Mouse (Mus musculus) fat pad, adult 2 months (tissue): ENCODE results near the gene Irgc1.

Source experiments
- DNase-seq: peaks from one replicate; pipeline ENCODE4 v3.0.0-alpha.2; 2011; ENCODE audit warnings: low read depth, low spot score; ENCODE audit errors: extremely low read depth

Irgc1 gene

DNA sequence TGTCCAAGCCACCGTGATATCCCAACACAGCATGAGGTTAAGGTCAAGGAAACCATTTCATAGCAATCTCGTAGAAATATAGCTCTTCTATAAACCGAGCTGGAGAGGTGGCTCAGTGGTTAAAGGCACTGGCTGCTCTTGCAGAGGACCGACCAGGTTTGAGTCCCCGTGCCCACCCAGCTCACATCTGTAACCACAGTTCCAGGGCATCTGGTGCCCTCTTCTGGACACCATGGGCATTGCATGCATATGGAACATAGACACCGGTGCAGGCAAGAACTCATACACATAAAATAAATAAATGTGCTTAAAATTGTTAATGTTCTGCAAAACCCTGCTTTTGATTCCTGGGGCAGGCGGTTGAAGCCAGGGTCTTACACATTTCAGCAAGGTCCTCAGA, 20.8 kb upstream of the Irgc1 start:
- no peak for DNase-seq

DNA sequence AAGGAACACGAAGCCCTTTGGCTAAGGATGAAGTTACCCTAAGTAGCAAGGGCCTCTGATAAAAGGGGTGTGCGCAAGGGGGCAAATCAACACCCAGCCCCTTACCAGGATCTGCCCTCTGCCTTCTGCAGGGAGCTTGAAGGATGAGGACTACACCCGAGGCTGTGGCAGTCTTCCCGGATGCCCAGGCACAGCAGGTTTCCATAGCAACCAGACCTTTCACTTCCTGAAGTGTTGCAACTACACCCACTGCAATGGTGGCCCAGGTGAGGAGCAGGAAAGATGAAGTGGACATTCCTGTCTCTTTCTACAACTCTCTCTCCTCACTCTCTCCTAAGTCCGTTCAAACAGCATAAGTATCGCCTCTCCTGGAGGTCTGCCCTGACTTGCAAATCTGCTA, 20.3 kb upstream of the Irgc1 start:
- no peak for DNase-seq

DNA sequence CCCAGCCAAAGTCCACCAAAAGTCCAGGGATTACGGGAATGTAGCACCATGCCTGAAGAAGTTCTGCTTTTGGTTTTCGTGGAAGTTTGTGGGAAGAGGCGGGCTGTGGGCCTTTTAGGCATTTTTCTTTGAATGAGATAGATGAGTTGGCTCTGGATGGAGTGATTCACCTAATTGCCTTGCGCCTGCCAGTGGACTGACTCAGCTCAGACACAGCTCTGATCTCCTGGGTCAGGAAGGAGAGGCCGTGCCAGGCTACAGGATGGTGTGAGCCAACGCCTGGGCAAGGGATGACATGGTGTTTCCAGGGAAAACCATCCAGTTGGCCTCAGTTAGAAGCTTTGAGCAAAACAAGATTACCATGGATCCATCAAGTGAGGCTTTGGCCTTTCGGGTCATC, 18.3 kb upstream of the Irgc1 start:
- no peak for DNase-seq

DNA sequence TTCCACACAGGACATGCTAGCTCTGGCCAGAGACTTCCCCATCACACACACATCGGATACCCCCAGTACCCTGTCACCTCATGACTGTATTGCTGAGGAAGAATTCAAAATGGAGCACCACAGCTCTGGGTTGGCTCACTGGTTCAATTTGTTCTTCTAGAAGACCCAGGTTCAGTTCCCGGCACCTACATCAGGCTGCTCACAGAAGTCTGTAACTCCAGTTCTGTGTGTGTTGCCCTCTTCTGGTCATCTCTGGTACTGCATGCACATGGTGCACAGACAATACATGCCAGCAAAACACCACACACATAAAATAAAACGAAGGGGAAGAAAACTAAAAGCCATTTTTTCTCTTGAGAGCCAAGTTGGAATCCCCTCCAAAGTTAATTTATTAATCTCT, 17.0 kb upstream of the Irgc1 start:
- no peak for DNase-seq

DNA sequence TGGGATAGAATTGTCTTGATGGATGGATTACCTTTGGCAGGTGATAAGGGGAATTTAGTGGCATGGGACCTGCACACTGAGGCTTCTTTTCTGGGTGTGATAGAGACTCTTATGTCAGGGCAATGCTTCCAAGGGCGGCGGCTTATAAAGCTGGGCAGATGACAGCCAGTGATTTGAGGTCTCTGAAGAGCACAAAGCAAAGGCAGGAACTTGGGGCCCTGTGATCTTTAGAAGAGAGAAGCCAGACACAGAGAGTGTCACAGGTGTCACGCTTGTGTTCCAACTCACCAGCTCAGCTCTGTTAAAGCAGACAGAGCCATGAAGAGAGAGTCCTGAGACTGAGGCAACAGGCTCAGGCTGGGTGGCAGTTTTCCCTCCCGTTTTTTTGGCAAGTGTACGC, 15.8 kb upstream of the Irgc1 start:
- DNase-seq, result no peak

DNA sequence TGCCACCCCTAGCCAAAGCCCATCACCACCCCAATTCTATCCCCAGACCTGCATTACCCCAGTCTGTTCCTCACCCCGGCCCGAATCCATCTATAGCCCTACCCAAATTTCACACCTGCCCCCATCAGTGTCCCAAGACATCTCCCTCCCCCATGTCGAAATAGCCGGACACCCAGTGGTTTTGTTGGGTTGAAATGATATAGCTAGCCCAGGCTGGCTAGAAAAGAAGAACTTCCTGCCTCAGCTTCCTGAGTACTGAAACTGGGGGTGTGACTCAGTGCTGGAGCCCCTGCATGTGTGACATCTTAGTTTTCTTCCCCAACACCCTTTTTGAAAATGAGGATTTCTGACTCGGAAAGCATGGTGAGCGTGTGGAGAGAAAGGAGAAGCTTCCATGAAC, 14.7 kb upstream of the Irgc1 start:
- no peak for DNase-seq

DNA sequence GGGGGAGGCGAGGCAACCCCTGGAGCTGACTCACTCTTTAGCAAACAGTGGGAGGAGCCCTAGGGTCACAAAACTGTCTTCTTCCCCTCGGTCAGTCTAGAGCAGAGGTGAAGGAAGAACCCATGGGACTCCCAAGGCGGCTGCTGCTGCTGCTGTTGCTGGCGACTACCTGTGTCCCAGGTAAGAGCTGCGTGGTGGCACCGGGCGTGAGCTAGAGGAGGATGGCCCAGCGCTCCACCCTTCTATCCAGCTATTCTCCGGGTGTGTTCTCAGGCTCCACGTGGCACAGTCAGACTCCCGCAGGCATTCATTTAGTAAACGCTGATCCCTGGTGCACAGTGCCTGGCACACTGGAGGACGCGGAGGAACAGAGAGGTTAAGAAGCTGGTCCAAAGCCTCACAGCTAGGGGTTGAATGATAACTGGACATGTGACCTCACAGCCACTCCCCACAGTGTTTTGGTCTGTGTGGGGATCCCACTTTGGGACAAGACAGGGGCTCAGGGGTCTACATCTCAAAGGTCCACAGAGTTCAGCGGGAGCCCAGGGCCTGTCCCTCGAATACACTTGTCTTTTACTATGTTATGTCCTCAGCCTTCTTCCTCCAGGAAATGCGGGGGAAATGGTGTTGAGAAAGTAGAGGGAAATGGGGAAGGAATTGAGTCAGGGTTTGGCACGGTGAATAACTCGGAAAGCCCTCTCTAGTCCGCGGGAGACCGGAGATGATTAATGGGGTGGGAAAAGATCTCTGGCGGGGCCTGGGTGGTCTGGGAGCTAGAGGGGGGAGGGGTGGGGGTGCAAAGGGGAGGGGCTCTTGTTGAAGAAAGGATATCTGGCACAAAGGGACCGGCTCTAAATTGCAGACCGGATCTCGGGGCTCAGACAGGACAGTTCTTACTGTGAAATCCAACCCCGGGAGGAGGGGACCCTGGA, 10.6 kb upstream of the Irgc1 start, which contains the start of gene Plaur:
Gene Plaur (plus strand): TSS at position 97 of the 932 bp plus-strand sequence.
- no peak for DNase-seq

DNA sequence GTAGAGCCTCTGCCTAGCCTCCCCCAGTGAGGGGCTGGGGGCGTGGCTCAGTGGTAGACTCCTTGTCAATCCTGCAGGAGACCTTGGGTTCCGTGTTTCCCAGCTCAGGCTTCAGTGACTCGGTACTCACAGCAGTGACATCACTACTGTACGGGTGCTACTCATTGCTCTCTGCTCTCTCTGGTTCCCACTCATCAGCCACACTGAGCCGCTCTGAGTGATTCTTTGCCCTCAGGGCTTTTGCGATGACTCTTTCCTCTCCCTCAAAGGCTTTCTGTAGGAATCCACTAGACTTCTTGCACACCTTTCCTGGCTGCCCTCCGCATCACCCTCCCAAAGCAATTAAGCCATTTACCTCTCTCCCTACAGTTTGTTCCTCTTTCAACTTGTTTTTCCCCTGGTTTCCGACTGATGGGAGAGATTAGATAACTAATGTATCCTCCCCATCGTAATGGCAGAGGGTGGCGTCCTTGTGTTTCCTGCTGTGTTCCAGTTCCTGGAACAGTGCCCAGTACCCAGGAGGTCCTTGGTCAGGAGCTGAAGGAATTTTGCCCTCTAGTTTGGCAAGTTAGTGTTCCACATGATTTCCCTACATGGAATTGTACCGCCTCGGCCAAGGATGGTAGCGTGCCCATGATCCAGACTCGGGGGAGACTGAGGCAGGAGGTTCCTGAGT, 9.4 kb upstream of the Irgc1 start:
- DNase-seq, result no peak

DNA sequence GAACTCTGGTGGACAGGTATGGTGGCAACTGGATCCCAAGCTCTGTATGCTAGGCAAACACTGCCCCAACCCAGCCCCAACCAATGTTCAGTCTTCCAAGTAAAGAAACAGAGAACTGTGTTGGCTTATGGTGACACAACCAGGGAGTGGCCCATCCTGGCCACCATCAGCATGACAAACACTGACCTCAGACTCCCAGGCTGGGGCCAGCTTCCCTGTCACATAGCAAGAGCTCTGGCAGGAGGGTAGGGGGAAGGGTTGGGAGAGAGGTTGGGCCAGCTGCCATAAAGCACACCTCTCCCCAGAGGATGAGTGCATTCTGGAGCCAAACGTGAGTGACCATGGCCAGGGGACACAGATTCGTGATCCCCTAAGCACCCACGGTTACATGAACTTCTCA, 7.7 kb upstream of the Irgc1 start:
- DNase-seq, result no peak

DNA sequence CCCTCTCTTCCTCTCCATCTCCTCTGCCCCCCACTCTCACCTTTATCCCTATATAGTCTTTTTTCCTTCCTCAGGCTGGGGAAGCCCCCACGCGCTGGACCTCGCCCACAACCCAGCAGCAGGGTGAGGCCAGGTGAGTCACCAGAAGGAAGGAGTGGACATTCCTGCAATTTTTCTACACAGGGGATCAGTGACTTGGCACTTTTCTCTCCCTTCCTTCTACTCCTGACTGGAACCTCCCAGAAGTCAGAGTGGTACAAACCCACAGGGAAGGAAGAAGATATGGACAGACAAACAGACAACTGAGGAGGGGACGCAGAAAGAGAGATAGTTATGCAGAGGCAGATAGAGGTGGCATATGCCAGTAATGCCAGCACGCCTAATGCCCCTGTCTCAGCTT, 7.3 kb upstream of the Irgc1 start:
- no peak for DNase-seq

DNA sequence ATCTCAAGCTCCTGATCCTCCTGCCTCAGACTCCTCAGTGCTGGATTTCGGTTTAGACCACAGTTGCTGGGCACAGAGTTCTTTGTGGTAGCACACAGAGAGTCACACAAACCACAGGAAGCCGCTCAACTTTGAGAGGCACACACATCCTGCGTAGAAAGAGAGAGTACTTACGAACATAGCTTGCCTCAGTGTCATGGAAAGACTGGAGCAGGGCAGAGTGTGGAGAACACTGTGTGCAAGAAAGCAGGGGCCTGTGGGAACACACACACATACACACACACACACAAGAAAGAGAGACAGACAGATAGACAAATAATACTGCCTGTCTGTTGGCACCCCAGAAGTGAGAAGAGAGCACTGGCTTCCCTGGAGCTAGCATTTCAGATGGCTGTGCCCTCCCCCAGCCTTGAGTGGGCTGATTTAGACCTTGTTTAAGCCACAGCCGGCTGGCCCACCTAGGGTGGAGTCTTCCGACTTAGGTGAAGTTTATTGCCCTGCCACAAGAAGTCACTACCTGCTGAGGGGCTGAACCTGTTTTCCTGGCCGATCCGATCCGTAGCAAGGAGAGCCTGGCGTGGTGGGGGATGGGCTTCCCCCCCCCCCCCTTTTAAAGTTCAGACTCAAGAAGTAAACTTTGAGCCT, 5.8 kb upstream of the Irgc1 start:
- DNase-seq, result no peak

DNA sequence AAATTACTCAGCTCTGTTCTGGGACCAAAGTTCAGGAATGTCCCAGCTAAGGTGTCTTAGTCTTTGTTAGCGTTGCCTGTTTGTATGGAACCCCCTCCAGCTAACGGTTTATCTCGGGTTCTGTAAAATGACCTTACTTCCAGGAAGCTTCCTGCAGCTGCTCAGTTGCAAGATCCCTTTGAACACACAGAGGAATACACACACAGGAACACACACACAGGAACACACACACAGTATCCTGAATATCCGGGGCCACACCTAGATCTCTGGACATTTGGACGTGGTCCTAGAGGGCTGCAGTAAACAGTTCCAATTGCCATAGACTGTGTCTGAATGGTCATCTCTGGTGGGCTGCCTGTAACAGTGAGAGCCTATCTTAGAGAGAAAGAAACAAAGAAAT, 3.6 kb upstream of the Irgc1 start:
- DNase-seq, result no peak

DNA sequence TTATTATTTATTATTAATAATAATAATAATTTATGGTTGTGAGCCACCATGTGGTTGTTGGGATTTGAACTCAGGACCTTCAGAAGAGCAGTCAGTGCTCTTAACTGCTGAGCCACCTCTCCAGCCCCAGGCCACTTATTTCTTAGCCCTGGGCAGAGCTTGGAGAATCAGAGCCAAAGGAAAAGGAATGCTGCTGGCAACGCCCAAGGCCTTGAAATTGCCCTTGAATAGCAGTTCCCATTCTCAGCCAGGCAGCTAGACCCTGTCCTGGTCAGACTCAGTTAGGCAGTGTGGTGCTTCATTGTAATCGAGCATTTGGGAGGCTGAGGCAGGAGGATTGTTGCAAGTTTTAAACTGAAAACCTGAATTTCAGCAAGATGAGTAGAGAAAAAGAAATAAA, 2.1 kb upstream of the Irgc1 start:
- no peak for DNase-seq

DNA sequence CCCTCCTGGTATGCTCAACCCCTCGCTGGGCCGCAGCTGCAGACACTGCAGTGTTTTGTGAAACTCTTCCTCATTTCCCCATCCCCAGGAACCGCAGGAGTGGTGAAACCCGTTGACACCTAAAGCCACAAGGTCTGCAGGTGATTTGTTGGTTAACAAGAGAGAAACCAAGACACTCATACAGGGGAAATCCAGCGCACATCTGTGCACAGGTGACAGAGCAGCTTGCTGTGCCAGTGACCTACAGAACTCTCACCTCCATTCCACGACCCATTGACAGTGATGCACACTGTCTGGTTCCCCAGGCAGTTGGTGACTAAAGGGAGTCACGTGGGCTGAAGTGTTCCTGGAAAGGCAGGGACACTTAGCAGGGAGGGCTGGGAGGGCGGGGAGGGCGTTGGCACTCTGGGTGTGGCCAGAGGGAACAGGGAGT, 1.5 kb downstream of the Irgc1 start:
- DNase-seq, result no peak

DNA sequence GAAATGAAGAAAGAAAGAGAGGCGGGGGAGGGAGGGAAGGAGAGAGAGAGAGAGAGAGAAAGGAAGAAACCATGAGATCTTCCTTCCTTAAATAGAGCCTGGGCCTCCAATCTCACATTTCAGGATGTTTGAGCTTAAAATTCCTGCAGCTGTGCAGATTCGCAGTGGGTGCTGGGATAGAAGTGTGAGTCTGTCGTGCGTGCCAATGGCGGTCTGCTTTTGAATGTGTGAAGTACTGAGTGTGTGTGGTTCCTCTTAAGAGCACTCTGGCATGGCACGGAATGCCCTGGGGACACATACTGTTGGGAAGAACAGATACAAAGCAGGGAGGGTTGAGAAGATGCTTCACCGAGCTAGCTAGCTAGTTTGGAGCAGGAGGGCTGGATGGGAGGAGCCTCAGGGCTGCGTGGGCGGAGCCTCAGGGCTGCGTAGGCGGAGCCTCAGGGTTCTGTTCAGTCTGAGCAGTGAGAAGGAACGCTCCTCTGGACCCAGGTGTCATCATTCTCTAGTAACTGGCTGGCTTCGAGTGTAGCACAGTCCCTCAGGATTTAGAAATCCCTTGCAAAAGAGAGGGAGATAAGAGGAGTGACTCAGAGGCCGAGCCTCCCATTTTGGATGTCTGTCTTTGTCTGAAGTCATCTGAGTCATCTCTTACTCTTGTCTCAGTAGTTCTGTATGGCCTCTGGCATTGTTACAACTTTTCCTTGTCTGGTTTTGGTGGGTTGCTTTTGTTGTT, 3.1 kb downstream of the Irgc1 start:
- DNase-seq, result peak; percentile 14

DNA sequence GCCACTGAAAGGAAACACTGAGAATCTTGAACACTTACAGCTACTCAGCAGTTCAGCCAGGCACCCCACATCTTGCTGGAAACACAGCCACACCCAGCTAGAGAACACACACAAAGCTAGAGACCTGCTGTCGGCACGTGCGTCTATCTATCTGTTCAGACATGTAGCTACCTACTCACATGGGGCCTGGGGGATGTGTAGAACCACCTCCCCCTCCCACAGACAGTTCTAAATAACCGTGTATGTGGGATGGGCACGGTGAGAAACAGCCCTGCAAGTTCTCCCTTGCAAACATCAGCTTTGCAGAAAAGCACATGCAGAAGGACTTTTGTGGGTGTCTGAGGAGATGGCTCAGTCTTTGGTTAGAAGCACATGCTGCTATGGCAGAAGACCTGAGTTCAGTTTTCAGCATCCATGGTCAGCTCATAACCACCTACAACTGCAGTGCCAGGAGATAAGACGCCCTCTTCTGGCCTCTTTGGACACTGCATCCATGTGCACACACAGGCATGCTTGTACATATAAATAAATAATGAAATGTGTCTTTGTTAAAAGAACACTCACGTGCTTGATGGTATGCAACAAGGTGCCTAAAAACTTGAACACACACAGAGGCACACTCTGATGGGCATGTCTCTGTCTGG, 5.3 kb downstream of the Irgc1 start:
- DNase-seq, result no peak

DNA sequence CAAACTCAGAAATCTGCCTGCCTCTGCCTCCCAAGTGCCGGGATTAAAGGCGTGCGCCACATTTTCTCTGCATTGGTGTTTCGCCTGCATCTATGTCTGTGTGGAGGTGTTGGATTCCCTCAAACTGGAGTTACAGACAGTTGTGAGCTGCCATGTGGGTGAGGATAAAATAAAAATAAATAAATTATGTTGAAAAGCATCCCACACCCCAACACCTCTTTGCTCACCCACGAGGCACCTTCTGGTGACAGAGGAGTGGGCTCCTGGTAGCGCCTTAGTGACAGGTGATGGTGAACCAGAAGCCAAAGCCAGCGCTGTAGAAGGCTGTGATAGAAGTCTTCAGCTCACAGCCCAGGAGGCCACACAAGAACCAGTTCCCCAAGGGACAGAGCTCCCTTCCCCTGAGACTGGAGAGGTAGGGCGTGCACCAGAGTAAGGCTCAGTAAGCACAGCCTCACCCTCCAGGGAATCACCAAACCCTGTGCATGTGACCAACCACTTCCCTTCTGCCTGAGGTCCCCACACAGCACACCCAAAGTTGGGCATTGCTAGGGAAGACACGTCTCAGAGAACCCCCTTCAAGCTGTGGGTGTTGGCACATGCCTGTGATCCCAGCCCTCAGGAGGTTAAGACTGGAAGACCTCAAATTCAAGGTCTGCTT, 6.7 kb downstream of the Irgc1 start:
- DNase-seq, result no peak

DNA sequence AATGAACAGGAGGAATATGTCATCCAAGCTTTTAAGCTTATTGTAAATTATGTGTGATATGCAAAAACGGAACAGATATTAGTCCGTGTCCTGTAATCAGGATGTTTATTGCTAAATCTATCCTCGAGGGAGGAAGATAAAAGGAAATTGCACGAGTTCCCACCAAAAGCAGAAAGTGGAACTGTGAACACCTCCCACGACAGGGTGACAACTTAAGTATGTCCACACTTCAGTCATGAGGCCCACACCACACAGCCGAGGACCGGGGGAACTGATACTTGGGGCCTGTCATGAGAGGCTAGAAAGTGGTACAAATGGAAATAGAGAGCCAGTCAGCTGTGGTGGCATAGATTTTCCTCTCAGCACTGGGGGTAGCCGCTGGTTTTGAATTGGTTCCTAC, 9.8 kb downstream of the Irgc1 start:
- no peak for DNase-seq

DNA sequence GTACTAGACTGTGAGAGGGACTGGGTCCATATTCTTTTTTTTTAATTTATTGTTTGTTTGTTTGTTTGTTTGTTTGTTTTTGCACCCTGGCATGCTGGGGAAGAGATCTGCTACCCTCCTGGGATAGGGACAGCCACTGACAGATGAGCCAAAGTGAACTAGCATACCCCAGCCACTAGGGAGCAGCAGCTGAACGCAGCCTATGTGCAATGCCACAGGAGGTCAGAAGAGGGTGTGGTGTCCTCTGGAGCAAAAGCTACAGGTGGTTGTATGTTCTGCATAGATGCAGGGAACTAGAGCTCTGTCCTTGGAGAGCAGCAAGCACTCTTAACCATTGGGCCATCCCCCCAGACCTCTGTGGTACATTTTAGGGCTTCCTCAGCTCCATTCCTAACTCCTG, 10.3 kb downstream of the Irgc1 start:
- DNase-seq, result no peak

DNA sequence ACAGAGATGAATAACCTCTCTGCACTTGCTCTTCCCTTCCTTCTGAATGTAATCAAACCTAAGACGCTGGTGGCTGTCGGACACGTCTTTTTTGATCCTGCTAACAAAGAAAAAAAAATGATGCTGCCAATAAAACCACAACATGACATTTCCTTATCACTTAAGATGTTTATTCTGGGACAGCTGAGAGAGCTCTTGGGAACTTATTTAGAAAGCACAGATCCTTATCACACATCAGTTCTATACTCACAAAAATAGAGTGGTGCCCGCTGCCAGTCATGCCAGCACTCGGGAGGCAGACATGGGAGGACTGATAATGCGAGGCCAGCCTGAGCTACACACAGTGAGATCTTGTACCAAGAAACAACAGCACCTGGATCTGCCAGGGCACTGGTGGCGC, 12.2 kb downstream of the Irgc1 start:
- DNase-seq, result no peak
